Mouse (Mus musculus): ENCODE measurements around the gene Map10.

Gene Map10

DNA sequence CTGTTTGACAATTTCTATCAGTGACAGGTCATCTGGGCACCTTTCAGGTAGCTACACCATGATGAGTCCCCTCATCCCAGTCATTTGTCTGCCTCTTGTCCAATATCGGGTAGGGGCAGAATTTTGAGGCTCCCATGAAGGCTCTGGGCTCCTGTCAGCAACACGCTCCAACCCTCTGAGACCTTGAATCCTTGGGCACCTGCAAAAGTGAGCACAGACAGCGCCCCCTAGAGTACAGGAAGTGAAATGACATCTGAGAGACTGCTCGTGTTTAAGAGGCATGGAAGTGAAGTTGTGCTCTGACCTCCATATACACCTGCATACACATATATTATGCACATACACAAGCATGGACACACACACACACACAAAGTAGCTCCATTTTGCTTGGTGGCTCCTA is 49.3 kb downstream of the Map10 start:
- no peak for DNase-seq

DNA sequence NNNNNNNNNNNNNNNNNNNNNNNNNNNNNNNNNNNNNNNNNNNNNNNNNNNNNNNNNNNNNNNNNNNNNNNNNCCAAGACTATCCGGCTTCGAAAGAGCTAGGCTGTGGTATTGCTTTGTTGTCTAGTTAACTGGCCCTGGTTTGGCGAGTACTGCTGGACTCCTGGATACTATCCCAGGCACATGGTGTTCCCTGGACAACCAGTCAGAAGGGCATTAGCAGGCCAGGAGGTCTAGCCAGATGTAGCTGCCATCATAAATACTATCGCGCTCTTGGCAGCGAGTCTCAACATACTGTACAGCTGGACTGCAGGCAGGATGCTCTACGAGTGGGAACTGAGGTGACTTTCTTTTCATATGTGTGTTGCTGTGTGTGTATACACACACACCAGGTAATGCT is 53.1 kb downstream of the Map10 start:
- DNase-seq = no peak

Measured in kidney, postnatal 4 days (tissue).